Mouse (Mus musculus) cerebellum, adult 9-10 months (tissue): ENCODE results near the gene Dusp22.

Experiments used
- DNase-seq: peaks from one replicate; pipeline ENCODE4 v3.0.0; 2022

Gene Dusp22

GRCm38 (mm10) chr13:30723258-30723657, 63.5 kb downstream of the Dusp22 start:
- DNase-seq, result no peak

- no peak for DNase-seq
These were observed 64.1 kb downstream of the Dusp22 start for GRCm38 (mm10) chr13:30723858-30724257.

GRCm38 (mm10) chr13:30724691-30725271, 65.0 kb downstream of the Dusp22 start:
- no peak for DNase-seq

- DNase-seq, result no peak
These were observed 67.1 kb downstream of the Dusp22 start for GRCm38 (mm10) chr13:30726879-30727278.

GRCm38 (mm10) chr13:30728155-30728554, 68.4 kb downstream of the Dusp22 start:
- no peak for DNase-seq

GRCm38 (mm10) chr13:30729245-30729644, 69.4 kb downstream of the Dusp22 start:
- DNase-seq, result no peak

GRCm38 (mm10) chr13:30730104-30730793, 70.5 kb downstream of the Dusp22 start:
- DNase-seq, result no peak

- DNase-seq, result no peak
These were observed 73.1 kb downstream of the Dusp22 start for GRCm38 (mm10) chr13:30732709-30733445.

- DNase-seq, result no peak
These were observed 76.9 kb downstream of the Dusp22 start for GRCm38 (mm10) chr13:30736721-30737120.

GRCm38 (mm10) chr13:30737257-30737656, 77.5 kb downstream of the Dusp22 start:
- DNase-seq, result no peak

- DNase-seq, result no peak
These were observed 78.6 kb downstream of the Dusp22 start for GRCm38 (mm10) chr13:30738310-30738840.

GRCm38 (mm10) chr13:30741172-30741571, 81.4 kb downstream of the Dusp22 start:
- no peak for DNase-seq

- DNase-seq, result no peak
These were observed 82.7 kb downstream of the Dusp22 start for GRCm38 (mm10) chr13:30742411-30742970.

GRCm38 (mm10) chr13:30745121-30745520, 85.3 kb downstream of the Dusp22 start:
- DNase-seq, result no peak

- no peak for DNase-seq
These were observed 87.3 kb downstream of the Dusp22 start for GRCm38 (mm10) chr13:30747068-30747467.

- no peak for DNase-seq
These were observed 87.7 kb downstream of the Dusp22 start for GRCm38 (mm10) chr13:30747504-30747903.

- DNase-seq, result no peak
These were observed 88.5 kb downstream of the Dusp22 start for GRCm38 (mm10) chr13:30748321-30748720.

GRCm38 (mm10) chr13:30749021-30749556, 89.3 kb downstream of the Dusp22 start, which contains the start of gene Irf4:
Gene Irf4 (plus strand): TSS chr13:30749226.
- DNase-seq, result no peak

- no peak for DNase-seq
These were observed 89.8 kb downstream of the Dusp22 start for GRCm38 (mm10) chr13:30749557-30750141.

- no peak for DNase-seq
These were observed 90.9 kb downstream of the Dusp22 start for GRCm38 (mm10) chr13:30750461-30751303.

GRCm38 (mm10) chr13:30751304-30751580, 91.4 kb downstream of the Dusp22 start:
- no peak for DNase-seq
